Mouse (Mus musculus): ENCODE measurements around the gene Spa17.

DNA sequence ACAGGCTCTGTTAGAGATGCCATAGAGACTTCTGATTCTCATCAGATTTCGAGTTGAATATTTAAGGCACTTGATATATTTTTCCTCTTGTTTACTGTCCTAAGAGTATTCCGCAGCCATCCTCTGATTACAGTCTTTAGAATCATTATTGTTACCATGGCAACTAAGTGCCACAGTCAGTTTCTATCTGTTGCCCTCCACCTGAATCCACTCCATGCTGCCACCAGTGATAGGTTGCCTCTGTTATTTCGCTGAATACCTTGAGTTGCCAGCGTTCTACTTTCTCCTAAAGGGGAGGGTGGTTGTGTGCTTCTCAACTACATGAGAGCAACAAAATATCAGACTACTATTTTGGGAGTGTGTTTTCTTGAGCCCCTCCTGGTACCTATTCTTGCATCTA is 26.8 kb downstream of the Spa17 start:
- TF ChIP-seq CTCF (IDR thresholded peaks at IDR 0.05; ENCODE audit: borderline replicate concordance, extremely low read depth, insufficient read depth, insufficient read length), result no peak
- TF ChIP-seq POLR2A (IDR thresholded peaks at IDR 0.05; ENCODE audit: borderline replicate concordance, extremely low read depth, insufficient read depth, insufficient read length, poor library complexity, severe bottlenecking), result no peak
